Mouse (Mus musculus) liver, adult 2 months (tissue): ENCODE measurements around the gene Blcap. TPM values are rescaled to one million over a fixed set of nuclear protein-coding genes. Genes with fewer than 3 reads are reported as not detected.
A peak's percentile ranks its signal among the peaks of the same experiment; 100 is the strongest.

Experiments
- DNase-seq: peaks from one replicate; pipeline ENCODE4 v3.0.0-alpha.2; 2011; ENCODE audit warnings: low read depth, low spot score; ENCODE audit errors: extremely low read depth
- H3K27ac ChIP-seq: fragments of 200-500 bp; replicated peaks from 2 replicates; pipeline ENCODE4 v1.5.1; 2012; ENCODE audit warnings: low read depth, mild to moderate bottlenecking, control low read depth, inconsistent platforms, low read length; ENCODE audit not compliant: insufficient read depth
- H3K27me3 ChIP-seq: fragments of 200-500 bp; 2 replicates; pipeline ENCODE4 v1.6.1; 2012; ENCODE audit warnings: mild to moderate bottlenecking, moderate library complexity, low read length, inconsistent platforms; ENCODE audit not compliant: control insufficient read depth, insufficient read depth
- H3K36me3 ChIP-seq: fragments of 200-500 bp; 2 replicates; pipeline ENCODE4 v1.6.1; 2012; ENCODE audit warnings: low read length, inconsistent platforms; ENCODE audit not compliant: control insufficient read depth, insufficient read depth
- H3K4me1 ChIP-seq: fragments of 200-500 bp; 2 replicates; pipeline ENCODE4 v1.6.1; 2011; ENCODE audit warnings: low read length; ENCODE audit not compliant: control insufficient read depth, insufficient read depth
- H3K4me3 ChIP-seq: fragments of 200-500 bp; 2 replicates; pipeline ENCODE4 v1.5.1; 2011; ENCODE audit warnings: low read depth, mild to moderate bottlenecking, control low read depth, low read length, moderate library complexity; ENCODE audit not compliant: insufficient read depth
- H3K79me2 ChIP-seq: fragments of 200-500 bp; 2 replicates; pipeline ENCODE4 v1.6.1; 2012; ENCODE audit warnings: inconsistent platforms, mild to moderate bottlenecking, low read length, moderate library complexity; ENCODE audit not compliant: control insufficient read depth, insufficient read depth
- H3K9ac ChIP-seq: fragments of 200-500 bp; 2 replicates; pipeline ENCODE4 v1.6.1; 2012; ENCODE audit warnings: low read depth, mild to moderate bottlenecking, control low read depth, inconsistent platforms, low read length
- CTCF ChIP-seq: fragments of 200-500 bp; IDR thresholded peaks from 2 replicates; pipeline ENCODE4 v1.5.1; 2011; ENCODE audit warnings: low read depth, low read length, control low read depth
- POLR2A ChIP-seq: fragments of 200-500 bp; IDR thresholded peaks from 2 replicates; pipeline ENCODE4 v1.6.1; 2011; ENCODE audit warnings: low read length, control low read depth; ENCODE audit not compliant: insufficient read depth; ENCODE audit errors: extremely low read depth
- WGBS: fragments of 180-500 bp; shearing (Covaris S2); methylation state at CpG from one replicate; pipeline ENCODE4 v1.1.7; 2018; 5-methylcytosine and 5-hydroxymethylcytosine counted together
- polyA plus RNA-seq: library from polyadenylated mRNA; depleted of rRNA; stranded (reverse); fragments of >200 nt; gene quantifications from 2 replicates; pipeline ENCODE4 v1.2.3, GENCODE M21; 2012
- total RNA-seq: library from RNA; depleted of rRNA; stranded (reverse); fragments of >200 nt; gene quantifications from 2 replicates; pipeline ENCODE4 v1.2.3, GENCODE M21; 2014

Blcap gene
- total and polyA plus RNA-seq, 2 experiments: 14.1 to 37.9 TPM

GRCm38 (mm10) chr2:157558051-157558450 is 13.0 kb downstream of the Blcap start:
- no peaks in the 10 kb centered on the region for H3K27me3 ChIP-seq
- no peak overlapping the region for H3K4me3 ChIP-seq
- peak; percentile 65 for DNase-seq
- 0 out of 2 replicates have a peak, but pooled peaks cover 4% of the 10 kb centered on the region for H3K4me1 ChIP-seq
- peaks cover 35% of the 10 kb centered on the region for H3K79me2 ChIP-seq
- H3K9ac ChIP-seq: no peak overlapping the region
- 49% methylated on average over 9 of the region's 9 CpGs for WGBS
- H3K36me3 ChIP-seq: no peaks in the 10 kb centered on the region
- H3K27ac ChIP-seq: no peak overlapping the region
- TF ChIP-seq CTCF (no peak), POLR2A (no peak)

- no peak for TF ChIP-seq POLR2A
- TF ChIP-seq CTCF: no peak
- 36% methylated on average over 5 of the region's 5 CpGs for WGBS
These were observed 14.9 kb downstream of the Blcap start for GRCm38 (mm10) chr2:157556074-157556698.

GRCm38 (mm10) chr2:157552158-157552886 is 18.8 kb downstream of the Blcap start:
- Histone ChIP-seq H3K4me3 (no peak overlapping the region), H3K4me1 (peaks cover 15% of the 10 kb centered on the region), H3K27me3 (no peaks in the 10 kb centered on the region), H3K36me3 (peaks cover 5% of the 10 kb centered on the region; the same call in 1 of the 2 replicates), H3K9ac (no peak overlapping the region), H3K79me2 (0 out of 2 replicates have a peak, but pooled peaks cover 2% of the 10 kb centered on the region), H3K27ac (no peak overlapping the region)
- DNase-seq: no peak
- WGBS: 75% methylated on average over 10 of the region's 10 CpGs
- no peak for TF ChIP-seq POLR2A
- TF ChIP-seq CTCF: no peak

More at GRCm38 (mm10) chr2:157556074-157556698, 14.9 kb downstream of the Blcap start:
- Histone ChIP-seq H3K36me3 (no peaks in the 10 kb centered on the region), H3K4me3 (no peak overlapping the region), H3K27me3 (no peaks in the 10 kb centered on the region), H3K79me2 (peaks cover 23% of the 10 kb centered on the region), H3K4me1 (peaks cover 11% of the 10 kb centered on the region), H3K9ac (no peak overlapping the region), H3K27ac (no peak overlapping the region)
- DNase-seq: peak; percentile 49

GRCm38 (mm10) chr2:157550292-157550691 is 20.8 kb downstream of the Blcap start:
- whole genome bisulfite sequencing: 19% methylated on average over 4 of the region's 4 CpGs
- H3K9ac ChIP-seq: no peak overlapping the region
- H3K4me1 ChIP-seq: peaks cover 15% of the 10 kb centered on the region
- no peaks in the 10 kb centered on the region for H3K27me3 ChIP-seq
- no peak for TF ChIP-seq CTCF
- no peak for TF ChIP-seq POLR2A
- H3K79me2 ChIP-seq: no peaks in the 10 kb centered on the region
- DNase-seq: peak; percentile 77
- no peak overlapping the region for H3K27ac ChIP-seq
- H3K36me3 ChIP-seq: peaks cover 9% of the 10 kb centered on the region; the same call in 1 of the 2 replicates
- no peak overlapping the region for H3K4me3 ChIP-seq

GRCm38 (mm10) chr2:157546686-157547085 is 24.4 kb downstream of the Blcap start:
- Histone ChIP-seq H3K27ac (no peak overlapping the region), H3K36me3 (peaks cover 9% of the 10 kb centered on the region; the same call in 1 of the 2 replicates), H3K9ac (no peak overlapping the region), H3K27me3 (no peaks in the 10 kb centered on the region), H3K79me2 (no peaks in the 10 kb centered on the region), H3K4me1 (peaks cover 13% of the 10 kb centered on the region), H3K4me3 (no peak overlapping the region)
- DNase-seq: no peak
- TF ChIP-seq CTCF (no peak), POLR2A (no peak)

GRCm38 (mm10) chr2:157544333-157544888 is 26.7 kb downstream of the Blcap start:
- Histone ChIP-seq H3K4me3 (no peak overlapping the region), H3K9ac (no peak overlapping the region), H3K27me3 (no peaks in the 10 kb centered on the region), H3K79me2 (no peaks in the 10 kb centered on the region), H3K36me3 (peaks cover 9% of the 10 kb centered on the region; the same call in 1 of the 2 replicates), H3K27ac (no peak overlapping the region), H3K4me1 (no peaks in the 10 kb centered on the region; the same call in 1 of the 2 replicates)
- 92% methylated on average over 9 of the region's 9 CpGs for WGBS
- no peak for DNase-seq
- TF ChIP-seq POLR2A (no peak), CTCF (no peak)
